8 mouse cellular contexts compared by ENCODE assay signal in the genomic region with DNA sequence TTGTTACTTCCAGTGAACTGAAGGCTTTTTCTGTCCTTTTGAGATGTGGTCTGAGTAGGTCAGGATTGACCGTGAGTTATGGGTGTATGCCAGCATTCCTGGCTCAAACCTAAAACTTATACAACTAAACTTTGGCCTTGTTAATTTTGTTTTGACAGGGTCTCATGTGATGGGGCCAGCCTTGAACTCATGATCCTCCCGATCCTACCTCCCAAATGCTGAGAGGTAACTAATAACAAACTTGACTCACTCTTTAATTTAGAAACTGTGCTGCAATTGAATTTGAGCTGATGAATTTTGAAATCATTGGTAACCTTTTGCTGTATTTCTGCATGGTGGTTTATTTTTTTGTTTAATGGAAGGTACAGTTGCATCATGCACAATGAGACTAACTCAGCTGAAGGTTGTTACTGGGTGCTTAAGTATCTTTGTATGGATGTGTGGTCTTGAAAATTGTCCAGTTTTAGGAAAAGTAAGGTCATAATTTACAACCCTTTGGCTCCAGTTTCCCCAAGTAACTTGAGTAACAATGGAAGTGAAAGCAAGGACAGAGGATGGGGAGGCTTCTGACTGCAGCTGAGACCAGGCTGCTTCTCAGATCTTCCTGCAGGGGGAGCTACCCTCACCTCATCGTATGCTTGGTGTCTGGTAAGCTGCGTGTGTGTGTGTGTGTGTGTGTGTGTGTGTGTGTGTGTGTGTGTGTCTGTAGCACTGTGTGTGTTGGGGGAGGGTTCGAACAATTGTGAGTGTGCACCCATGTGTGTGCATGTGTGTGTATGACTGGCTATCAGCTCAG.
DNase-seq lines count a peak whose midpoint lies in the region; ATAC-seq and TF ChIP-seq lines count a peak whose summit lies in the region.
"Had no signal": no experiment of that assay in that cellular context is flagged by ENCODE, and none has a peak within 500 bp of the region (broad histone marks: within the 10 kb centered on the region; RNA-seq: fewer than 3 reads in every experiment).

No protein-coding gene starts in this region.

- no peak for DNase-seq in midbrain, postnatal 0 days (ENCODE audit: low spot score)
- no peak for DNase-seq in midbrain, embryonic 11.5 days (ENCODE audit: low spot score, missing footprints)
- peak; percentile 43 to 48 for DNase-seq in adrenal gland, postnatal 36 days
- DNase-seq in kidney, postnatal 25 days, result peak; percentile 33 to 47
- peak; percentile 45 for DNase-seq in retina, embryonic 14.5 days (ENCODE audit: low spot score)
- no peak for DNase-seq in limb, embryonic 10.5 days (ENCODE audit: low spot score)

- peak; percentile 53 for TF ChIP-seq CTCF in midbrain, postnatal 0 days (IDR thresholded peaks at IDR 0.05)

- H3K4me3 ChIP-seq in midbrain, postnatal 0 days (ENCODE audit: low read depth, low read length), result no peak overlapping the region
- no peak overlapping the region for H3K4me3 ChIP-seq in midbrain, embryonic 11.5 days (ENCODE audit: low read depth, low read length)
- H3K4me3 ChIP-seq in neural tube, embryonic 15.5 days (replicated peaks), result no peak overlapping the region
- no peak overlapping the region for H3K4me3 ChIP-seq in limb, embryonic 10.5 days
- H3K4me3 ChIP-seq: heart, embryonic 15.5 days had no signal

- no peaks in the 10 kb centered on the region for H3K9me3 ChIP-seq in midbrain, postnatal 0 days (ENCODE audit: low read length)
- H3K9me3 ChIP-seq in midbrain, embryonic 11.5 days (ENCODE audit: control insufficient read depth, low read length), result no peaks in the 10 kb centered on the region
- H3K9me3 ChIP-seq in neural tube, embryonic 15.5 days (replicated peaks), result no peaks in the 10 kb centered on the region
- no peaks in the 10 kb centered on the region for H3K9me3 ChIP-seq in limb, embryonic 10.5 days (replicated peaks)
- H3K9me3 ChIP-seq: heart, embryonic 15.5 days had no signal

- no peak overlapping the region for H3K9ac ChIP-seq in midbrain, postnatal 0 days (replicated peaks; ENCODE audit: low read length, poor library complexity, severe bottlenecking)
- no peak overlapping the region for H3K9ac ChIP-seq in midbrain, embryonic 11.5 days (ENCODE audit: low read length)
- no peak overlapping the region for H3K9ac ChIP-seq in neural tube, embryonic 15.5 days (replicated peaks)
- H3K9ac ChIP-seq: heart, embryonic 15.5 days had no signal

- H3K27ac ChIP-seq in midbrain, postnatal 0 days (ENCODE audit: low read depth, low read length), result no peak overlapping the region
- no peak overlapping the region for H3K27ac ChIP-seq in midbrain, embryonic 11.5 days (ENCODE audit: low read depth, low read length)
- no peak overlapping the region for H3K27ac ChIP-seq in neural tube, embryonic 15.5 days (replicated peaks)
- no peak overlapping the region for H3K27ac ChIP-seq in limb, embryonic 10.5 days
- H3K27ac ChIP-seq: heart, embryonic 15.5 days had no signal

- no peaks in the 10 kb centered on the region for H3K27me3 ChIP-seq in midbrain, postnatal 0 days (ENCODE audit: insufficient read depth, low read length)
- H3K27me3 ChIP-seq in midbrain, embryonic 11.5 days (ENCODE audit: control insufficient read depth, insufficient read depth, low read length), result no peaks in the 10 kb centered on the region
- no peaks in the 10 kb centered on the region for H3K27me3 ChIP-seq in neural tube, embryonic 15.5 days (replicated peaks)
- no peaks in the 10 kb centered on the region for H3K27me3 ChIP-seq in limb, embryonic 10.5 days (ENCODE audit: low read depth, poor library complexity, severe bottlenecking)
- H3K27me3 ChIP-seq: heart, embryonic 15.5 days had no signal

- peaks cover 3% of the 10 kb centered on the region for H3K4me1 ChIP-seq in midbrain, postnatal 0 days (ENCODE audit: insufficient read depth, low read length)
- no peaks in the 10 kb centered on the region for H3K4me1 ChIP-seq in midbrain, embryonic 11.5 days (ENCODE audit: control insufficient read depth, insufficient read depth, low read length)
- 0 out of 2 replicates have a peak, but pooled peaks cover 2% of the 10 kb centered on the region for H3K4me1 ChIP-seq in neural tube, embryonic 15.5 days
- peaks cover 5% of the 10 kb centered on the region; the same call in 1 of the 2 replicates for H3K4me1 ChIP-seq in limb, embryonic 10.5 days

- no peaks in the 10 kb centered on the region for H3K36me3 ChIP-seq in midbrain, postnatal 0 days (ENCODE audit: insufficient read depth, low read length)
- H3K36me3 ChIP-seq in midbrain, embryonic 11.5 days (ENCODE audit: control insufficient read depth, insufficient read depth, low read length), result no peaks in the 10 kb centered on the region
- no peaks in the 10 kb centered on the region for H3K36me3 ChIP-seq in neural tube, embryonic 15.5 days
- H3K36me3 ChIP-seq in limb, embryonic 10.5 days, result no peaks in the 10 kb centered on the region
- H3K36me3 ChIP-seq: heart, embryonic 15.5 days had no signal

- WGBS in midbrain, postnatal 0 days, result 69% methylated on average over 5 of the region's 5 CpGs
- 83% methylated on average over 5 of the region's 5 CpGs for WGBS in midbrain, embryonic 11.5 days
- 84% methylated on average over 5 of the region's 5 CpGs for WGBS in neural tube, embryonic 15.5 days
- 76% methylated on average over 5 of the region's 5 CpGs for WGBS in limb, embryonic 10.5 days

- ATAC-seq in midbrain, postnatal 0 days (ENCODE audit: low FRiP score), result no peak
- ATAC-seq in midbrain, embryonic 11.5 days (ENCODE audit: low FRiP score), result no peak
- no peak for ATAC-seq in neural tube, embryonic 15.5 days (ENCODE audit: low FRiP score)

- H3K4me2 ChIP-seq in midbrain, postnatal 0 days (ENCODE audit: low read depth, low read length, poor library complexity, severe bottlenecking), result no peak overlapping the region
- H3K4me2 ChIP-seq in midbrain, embryonic 11.5 days, result no peak overlapping the region
- no peak overlapping the region for H3K4me2 ChIP-seq in neural tube, embryonic 15.5 days
- H3K4me2 ChIP-seq: heart, embryonic 15.5 days had no signal

Comparison
In these comparisons a context has a peak if more than half of its experiments do, and no peak if none do; other contexts are left out.
1. DNase-seq: peak in adrenal gland, postnatal 36 days (2 of 2), kidney, postnatal 25 days (2 of 2) and retina, embryonic 14.5 days (single experiment); none in midbrain, postnatal 0 days (single experiment), midbrain, embryonic 11.5 days (single experiment) and limb, embryonic 10.5 days (single experiment).